16 mouse cellular contexts compared by ENCODE assay signal in the genomic region with DNA sequence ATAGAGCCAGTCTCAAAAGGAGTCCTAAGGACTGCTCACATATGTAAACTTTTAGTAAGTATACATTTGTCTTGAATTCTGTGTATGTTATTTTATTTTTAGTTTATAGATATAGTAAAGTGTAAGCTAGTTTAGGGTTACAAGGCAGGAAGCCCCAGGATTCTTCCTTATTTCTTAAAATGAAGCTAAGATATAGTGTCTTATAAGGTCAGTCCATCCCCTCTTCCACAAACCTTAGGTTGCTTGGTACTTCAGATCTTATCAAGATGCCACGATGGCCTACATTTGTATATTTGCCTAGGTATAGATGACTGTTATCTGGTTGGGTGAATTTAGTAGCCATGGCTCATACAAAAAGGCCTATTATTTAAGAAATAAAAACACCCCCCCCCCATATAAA. TPM values are rescaled to one million over a fixed set of nuclear protein-coding genes. Genes with fewer than 3 reads are reported as not detected.
DNase-seq lines count a peak whose midpoint lies in the region; ATAC-seq and TF ChIP-seq lines count a peak whose summit lies in the region.
"Had no signal": no experiment of that assay in that cellular context is flagged by ENCODE, and none has a peak within 500 bp of the region (broad histone marks: within the 10 kb centered on the region; RNA-seq: fewer than 3 reads in every experiment).

No protein-coding gene starts in this region.

- 92% methylated on average over 1 of the region's 1 CpGs for WGBS in forebrain, embryonic 14.5 days
- 85% methylated on average over 1 of the region's 1 CpGs for WGBS in forebrain, embryonic 11.5 days
- 29% methylated on average over 1 of the region's 1 CpGs for WGBS in lung, embryonic 14.5 days
- WGBS in hindbrain, embryonic 16.5 days: 70% methylated on average over 1 of the region's 1 CpGs
- WGBS in neural tube, embryonic 14.5 days: 76% methylated on average over 1 of the region's 1 CpGs

- H3K36me3 ChIP-seq in forebrain, embryonic 14.5 days (ENCODE audit: control insufficient read depth, insufficient read depth, low read length): no peaks in the 10 kb centered on the region
- no peaks in the 10 kb centered on the region for H3K36me3 ChIP-seq in forebrain, embryonic 11.5 days (ENCODE audit: control insufficient read depth, insufficient read depth, low read length)
- H3K36me3 ChIP-seq in lung, embryonic 14.5 days (ENCODE audit: insufficient read depth): no peaks in the 10 kb centered on the region
- no peaks in the 10 kb centered on the region for H3K36me3 ChIP-seq in hindbrain, embryonic 16.5 days (ENCODE audit: control insufficient read depth, insufficient read depth, low read length)
- H3K36me3 ChIP-seq in neural tube, embryonic 14.5 days (ENCODE audit: control insufficient read depth, insufficient read depth, low read length): no peaks in the 10 kb centered on the region

- H3K4me3 ChIP-seq in forebrain, embryonic 14.5 days (ENCODE audit: low read depth, low read length): no peak overlapping the region
- H3K4me3 ChIP-seq in forebrain, embryonic 11.5 days (ENCODE audit: low read depth, low read length): no peak overlapping the region
- H3K4me3 ChIP-seq in lung, embryonic 14.5 days (ENCODE audit: low read depth, low read length): no peak overlapping the region
- no peak overlapping the region for H3K4me3 ChIP-seq in hindbrain, embryonic 16.5 days (ENCODE audit: low read length)
- no peak overlapping the region for H3K4me3 ChIP-seq in neural tube, embryonic 14.5 days (ENCODE audit: low read depth, low read length)

- H3K9me3 ChIP-seq in forebrain, embryonic 14.5 days (replicated peaks; ENCODE audit: control insufficient read depth, low read length): no peaks in the 10 kb centered on the region
- H3K9me3 ChIP-seq in forebrain, embryonic 11.5 days (ENCODE audit: control insufficient read depth, low read length): no peaks in the 10 kb centered on the region
- no peaks in the 10 kb centered on the region for H3K9me3 ChIP-seq in lung, embryonic 14.5 days (ENCODE audit: low read depth, low read length)
- H3K9me3 ChIP-seq in hindbrain, embryonic 16.5 days (ENCODE audit: control insufficient read depth, low read length): no peaks in the 10 kb centered on the region
- H3K9me3 ChIP-seq in neural tube, embryonic 14.5 days (ENCODE audit: control insufficient read depth, low read length): no peaks in the 10 kb centered on the region

- no peak for TF ChIP-seq CTCF in lung, embryonic 14.5 days (IDR thresholded peaks at IDR 0.05; ENCODE audit: low read depth)

- H3K4me2 ChIP-seq in forebrain, embryonic 14.5 days (ENCODE audit: low read length): peak overlapping the region; percentile 28; the same call in 1 of the 2 replicates
- no peak overlapping the region for H3K4me2 ChIP-seq in forebrain, embryonic 11.5 days (ENCODE audit: low read depth, low read length, severe bottlenecking)
- peak overlapping the region; percentile 28; the same call in 1 of the 2 replicates for H3K4me2 ChIP-seq in lung, embryonic 14.5 days
- peak overlapping the region; percentile 39 for H3K4me2 ChIP-seq in hindbrain, embryonic 16.5 days (ENCODE audit: low read length)
- peak overlapping the region; percentile 31; the same call in 1 of the 2 replicates for H3K4me2 ChIP-seq in neural tube, embryonic 14.5 days (ENCODE audit: low read depth, low read length)

- no peak overlapping the region; the same call in 1 of the 2 replicates for H3K9ac ChIP-seq in forebrain, embryonic 14.5 days (ENCODE audit: low read length)
- H3K9ac ChIP-seq in forebrain, embryonic 11.5 days (ENCODE audit: low read length): no peak overlapping the region
- no peak overlapping the region for H3K9ac ChIP-seq in lung, embryonic 14.5 days
- H3K9ac ChIP-seq in hindbrain, embryonic 16.5 days (ENCODE audit: low read depth, low read length): no peak overlapping the region
- H3K9ac ChIP-seq in neural tube, embryonic 14.5 days (replicated peaks; ENCODE audit: low read depth, low read length): no peak overlapping the region

- DNase-seq in forebrain, embryonic 14.5 days (ENCODE audit: low spot score): no peak
- no peak for DNase-seq in forebrain, embryonic 11.5 days (ENCODE audit: low spot score)
- DNase-seq in lung, embryonic 14.5 days: no peak
- DNase-seq in lung, postnatal 36 days: no peak
- DNase-seq in cerebellum, adult 8-10 months: no peak
- DNase-seq in cerebellum, postnatal 4 days (ENCODE audit: low spot score in 2 of 2): no peak
- DNase-seq: adrenal gland, postnatal 14 days; B cell, adult 2 months; cerebellum, postnatal 10 days; kidney, adult 11 months; kidney, postnatal 4 days; lung, postnatal 10 days; right cerebral cortex, postnatal 25 days; thymus, adult 2 months had no signal

- H3K27me3 ChIP-seq in forebrain, embryonic 14.5 days (replicated peaks; ENCODE audit: control insufficient read depth, insufficient read depth, low read length): no peaks in the 10 kb centered on the region
- H3K27me3 ChIP-seq in forebrain, embryonic 11.5 days (ENCODE audit: control insufficient read depth, insufficient read depth, low read length): no peaks in the 10 kb centered on the region
- H3K27me3 ChIP-seq in lung, embryonic 14.5 days (ENCODE audit: insufficient read depth, low read length): no peaks in the 10 kb centered on the region
- no peaks in the 10 kb centered on the region for H3K27me3 ChIP-seq in hindbrain, embryonic 16.5 days (replicated peaks; ENCODE audit: control insufficient read depth, insufficient read depth, low read length)
- no peaks in the 10 kb centered on the region for H3K27me3 ChIP-seq in neural tube, embryonic 14.5 days (ENCODE audit: control insufficient read depth, insufficient read depth, low read length)

- peaks cover 46% of the 10 kb centered on the region for H3K4me1 ChIP-seq in forebrain, embryonic 14.5 days (ENCODE audit: control insufficient read depth, insufficient read depth, low read length)
- peaks cover 7% of the 10 kb centered on the region for H3K4me1 ChIP-seq in forebrain, embryonic 11.5 days (replicated peaks; ENCODE audit: control insufficient read depth, insufficient read depth, low read length)
- peaks cover 39% of the 10 kb centered on the region for H3K4me1 ChIP-seq in lung, embryonic 14.5 days (ENCODE audit: insufficient read depth)
- peaks cover 46% of the 10 kb centered on the region for H3K4me1 ChIP-seq in hindbrain, embryonic 16.5 days (ENCODE audit: control insufficient read depth, insufficient read depth, low read depth, low read length)
- peaks cover 51% of the 10 kb centered on the region for H3K4me1 ChIP-seq in neural tube, embryonic 14.5 days (ENCODE audit: control insufficient read depth, insufficient read depth, low read length)

- no peak for ATAC-seq in forebrain, embryonic 14.5 days
- no peak for ATAC-seq in forebrain, embryonic 11.5 days (replicated peaks; ENCODE audit: low FRiP score)
- ATAC-seq in lung, embryonic 14.5 days (ENCODE audit: insufficient read depth): no peak
- no peak for ATAC-seq in hindbrain, embryonic 16.5 days
- no peak for ATAC-seq in neural tube, embryonic 14.5 days (ENCODE audit: low read depth)

- H3K27ac ChIP-seq in forebrain, embryonic 14.5 days (ENCODE audit: low read depth, low read length): no peak overlapping the region
- H3K27ac ChIP-seq in forebrain, embryonic 11.5 days (ENCODE audit: low read depth, low read length): no peak overlapping the region
- no peak overlapping the region for H3K27ac ChIP-seq in lung, embryonic 14.5 days (ENCODE audit: low read depth)
- no peak overlapping the region for H3K27ac ChIP-seq in hindbrain, embryonic 16.5 days (ENCODE audit: low read depth, low read length)
- H3K27ac ChIP-seq in neural tube, embryonic 14.5 days (ENCODE audit: low read depth, low read length): no peak overlapping the region

RNA-seq across cellular contexts. Expression of a gene that starts 5.1 kb away (rescaled TPM):
- polyA plus RNA-seq in forebrain, embryonic 14.5 days (2014; fragmentation: Nextera tagmentation; extraction: Ambion mirVana): 11.1 and 14.7 TPM in 2 replicates
- 15.5 and 16.3 TPM in 2 replicates for polyA plus RNA-seq in forebrain, embryonic 11.5 days (2014; fragmentation: Nextera tagmentation; extraction: Ambion mirVana)
- polyA plus RNA-seq in lung, embryonic 14.5 days (2014; fragmentation: Nextera tagmentation; extraction: Ambion mirVana): 17.3 and 17.4 TPM in 2 replicates
- polyA plus RNA-seq in hindbrain, embryonic 16.5 days (2015; fragmentation: Nextera tagmentation; extraction: Ambion mirVana): 9.6 and 12.5 TPM in 2 replicates
- 20.1 and 22.2 TPM in 2 replicates for polyA plus RNA-seq in neural tube, embryonic 14.5 days (2014; fragmentation: Nextera tagmentation; extraction: Ambion mirVana)
